Mouse (Mus musculus): ENCODE data around the gene Pml. TPM values are rescaled to one million over a fixed set of nuclear protein-coding genes. Genes with fewer than 3 reads are reported as not detected.

Gene Pml
- total RNA-seq, 2 experiments from 2014 or later: 8.5 to 9.8 TPM

DNA sequence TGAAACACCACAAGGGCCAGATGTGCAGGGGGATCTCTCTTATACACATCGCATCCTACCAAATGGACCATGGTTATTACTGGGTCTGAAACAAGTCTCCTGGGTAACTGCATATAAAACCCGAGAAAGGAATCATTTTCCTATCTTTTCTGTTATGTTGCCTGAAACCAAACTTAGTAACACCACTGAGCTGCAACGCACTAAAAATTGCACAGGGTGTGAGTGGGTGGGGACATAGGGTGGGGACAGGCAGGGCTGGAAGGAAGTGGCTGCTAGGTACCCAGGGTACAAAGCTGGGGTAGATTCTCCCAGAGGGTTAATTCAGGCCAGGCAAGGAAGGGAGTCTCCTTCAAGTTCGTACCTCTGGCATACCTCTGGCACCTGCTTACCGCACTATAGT, 6.9 kb downstream of the Pml start:
- no peak for DNase-seq (ENCODE audit: low spot score in 2 of 2)

DNA sequence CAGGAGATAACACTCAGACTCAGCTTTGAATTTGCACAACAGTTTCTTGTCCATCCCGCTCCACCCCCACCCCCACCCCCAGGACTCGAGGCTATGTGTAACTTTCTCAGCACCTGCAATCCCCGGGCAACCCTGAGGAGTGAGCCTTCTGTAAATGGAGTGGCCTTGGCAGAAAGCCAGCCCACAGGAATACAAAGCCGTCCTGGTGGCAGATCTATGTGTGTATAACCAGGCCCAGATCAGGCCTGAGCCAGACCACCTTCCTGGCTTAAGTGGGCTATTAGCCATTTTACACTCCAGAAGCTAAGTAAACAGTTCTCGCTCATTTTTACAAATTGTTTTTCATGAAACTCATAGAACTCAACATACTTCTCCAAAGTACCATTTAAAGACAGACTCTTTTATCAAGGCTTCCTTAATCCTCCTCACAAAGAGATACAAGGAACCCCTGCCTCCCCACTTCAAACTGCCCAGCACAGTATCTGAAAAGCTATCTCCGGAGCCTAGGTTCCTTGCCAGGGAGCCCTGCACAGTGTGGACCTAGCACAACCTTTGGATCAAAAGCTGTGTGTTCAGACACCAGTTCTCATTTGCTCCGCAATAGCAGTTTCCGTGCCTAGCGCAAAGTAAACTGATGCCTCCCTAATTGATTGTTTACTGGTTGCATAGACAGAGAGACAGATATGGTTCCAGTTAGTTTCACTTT, 7.7 kb downstream of the Pml start:
- no peak for DNase-seq (ENCODE audit: low spot score in 2 of 2)

DNA sequence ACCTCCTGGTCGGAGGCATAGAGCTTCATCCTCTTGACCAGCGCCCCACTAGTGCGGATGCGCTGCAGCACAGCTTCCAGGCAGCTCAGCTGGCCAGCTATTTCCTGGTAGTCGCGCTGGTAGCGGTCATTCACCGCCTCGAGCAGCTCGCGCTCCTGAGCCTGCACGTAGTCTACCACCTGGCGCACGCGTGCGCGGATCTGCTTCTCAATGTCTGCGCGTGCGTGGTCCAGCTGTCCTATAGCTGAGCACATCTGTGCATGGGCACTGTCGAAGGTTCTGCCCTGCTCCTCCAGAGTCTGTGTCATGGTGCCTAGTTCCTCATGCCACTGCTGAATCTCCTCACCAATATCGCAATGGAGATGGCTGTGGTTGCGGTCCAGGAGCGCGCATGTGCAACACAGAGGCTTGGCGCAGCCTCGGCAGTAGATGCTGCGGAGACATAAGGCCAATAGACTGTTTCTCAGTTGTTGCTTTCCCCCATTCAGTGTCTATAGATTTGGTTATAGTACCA, 15.0 kb downstream of the Pml start:
- no peak for DNase-seq (ENCODE audit: low spot score in 2 of 2)

DNA sequence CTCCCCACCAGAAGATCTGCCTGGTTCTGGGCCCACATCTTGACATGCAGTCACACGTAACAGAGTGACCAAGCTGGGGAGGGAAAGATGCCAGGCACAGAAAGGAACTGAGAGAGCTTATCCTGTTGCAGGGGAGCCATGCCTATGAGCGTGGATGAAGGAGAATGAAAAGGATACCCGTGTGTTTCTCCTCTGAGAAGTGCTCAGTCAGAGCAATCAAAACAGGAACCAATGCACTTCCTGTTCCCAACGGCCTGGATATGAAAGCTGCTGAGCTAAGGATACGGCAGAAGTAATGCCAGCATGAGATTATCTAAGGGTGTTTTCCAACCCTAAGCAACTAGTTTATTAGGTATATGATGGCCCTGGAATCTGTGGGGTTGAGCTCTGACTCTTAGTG, 17.2 kb downstream of the Pml start:
- DNase-seq (ENCODE audit: low spot score in 2 of 2): no peak

DNA sequence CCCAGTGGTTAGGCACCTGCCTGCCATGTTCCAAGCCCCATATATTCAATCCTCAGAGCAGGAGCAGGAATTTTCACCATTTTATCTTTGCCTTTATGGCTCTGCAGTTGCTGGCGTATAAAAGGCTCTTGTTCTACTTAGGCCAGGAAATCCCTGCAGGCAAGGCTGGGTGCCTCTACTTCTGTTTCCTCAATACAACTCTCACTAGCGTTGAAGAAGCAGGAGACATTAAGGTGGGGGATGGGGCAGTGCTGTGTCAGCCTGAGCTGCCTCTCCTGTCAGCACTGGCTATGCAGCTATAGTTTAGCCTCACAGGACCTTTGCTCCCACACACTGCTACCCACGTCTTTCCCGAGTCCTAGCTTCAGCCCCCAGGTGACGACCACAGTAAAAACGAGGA, 17.8 kb downstream of the Pml start:
- DNase-seq (ENCODE audit: low spot score in 2 of 2): no peak

DNA sequence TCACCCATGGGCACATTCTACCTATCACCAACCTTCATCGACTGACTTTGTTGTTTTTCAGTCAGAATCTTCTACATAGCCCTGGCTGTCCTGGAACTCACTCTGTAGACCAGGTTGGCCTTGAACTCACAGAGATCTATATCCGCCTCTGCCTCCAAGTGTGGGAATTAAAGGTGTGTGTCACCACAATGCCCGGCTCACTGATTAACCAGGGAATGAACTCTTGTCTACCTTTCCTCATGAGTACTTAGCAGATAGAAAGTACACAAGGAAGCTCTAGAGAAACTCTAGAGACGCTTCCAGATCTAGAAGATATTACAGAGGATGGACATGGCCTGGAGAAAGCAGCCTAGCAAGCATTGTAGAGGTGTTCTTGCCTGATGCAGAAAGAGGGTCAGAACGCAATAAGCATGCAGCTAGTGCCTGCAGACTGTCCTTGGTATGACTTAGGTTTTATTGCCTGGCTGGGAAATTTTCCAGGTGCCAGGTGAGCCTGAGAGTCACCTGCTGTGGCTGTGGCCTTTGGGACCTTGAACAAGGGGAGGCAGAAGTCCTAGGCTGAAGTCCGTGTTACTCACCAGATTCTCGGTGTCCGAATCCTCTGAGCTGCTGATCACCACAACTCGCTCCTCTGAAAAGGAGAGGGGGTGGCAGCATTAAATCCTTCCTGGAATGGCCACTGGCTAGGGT, 20.7 kb downstream of the Pml start:
- DNase-seq (ENCODE audit: low spot score in 2 of 2): no peak

DNA sequence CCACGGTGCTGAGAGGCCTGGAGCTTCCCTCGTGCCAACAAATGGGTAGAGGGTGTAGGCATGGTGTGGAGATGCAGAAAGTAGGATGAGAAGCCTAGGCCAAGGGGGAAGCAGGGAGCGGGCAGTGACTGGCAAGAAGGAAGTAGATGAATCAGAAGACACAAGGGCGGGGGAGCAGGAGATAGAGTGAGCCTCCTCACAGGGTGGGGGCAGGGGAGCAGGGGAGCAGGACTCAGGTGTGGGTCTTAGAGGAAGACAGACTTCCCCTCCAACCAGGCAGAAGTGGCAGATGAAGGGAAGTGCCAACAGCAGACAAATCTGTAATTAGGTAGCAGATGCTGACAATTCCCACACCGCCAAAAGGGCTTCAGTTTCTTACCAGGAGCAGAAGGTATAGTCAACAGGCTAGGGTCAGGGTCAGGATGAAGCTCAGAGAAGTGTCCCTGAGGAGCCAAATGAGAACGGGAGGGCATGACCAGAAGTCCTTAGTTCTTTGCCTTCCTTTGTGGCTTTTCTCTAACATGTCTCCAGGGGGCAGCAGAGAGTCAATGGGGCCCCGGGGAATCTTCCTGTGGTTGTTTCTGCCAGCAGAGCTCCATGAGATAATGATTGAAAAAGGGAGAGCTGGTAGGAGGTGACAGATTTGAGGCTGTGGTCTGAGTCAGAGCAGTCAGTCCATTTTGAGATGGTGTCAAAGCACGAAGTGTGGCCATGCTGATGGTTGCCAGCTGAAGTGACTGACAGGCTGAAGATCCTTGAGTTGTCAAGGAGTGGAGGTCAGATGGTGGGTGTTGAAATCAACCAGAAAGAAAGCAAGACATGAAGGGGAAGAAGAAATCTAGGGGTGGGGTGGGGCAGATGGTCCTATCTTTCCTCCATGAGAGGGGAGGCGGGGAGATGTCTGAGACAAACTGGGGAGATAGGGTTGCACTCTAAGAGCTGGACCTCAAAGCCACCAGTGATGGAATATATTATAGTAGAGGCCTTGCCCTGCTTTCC, 23.4 kb downstream of the Pml start:
- DNase-seq (ENCODE audit: low spot score in 2 of 2): peak; percentile 30 to 44

DNA sequence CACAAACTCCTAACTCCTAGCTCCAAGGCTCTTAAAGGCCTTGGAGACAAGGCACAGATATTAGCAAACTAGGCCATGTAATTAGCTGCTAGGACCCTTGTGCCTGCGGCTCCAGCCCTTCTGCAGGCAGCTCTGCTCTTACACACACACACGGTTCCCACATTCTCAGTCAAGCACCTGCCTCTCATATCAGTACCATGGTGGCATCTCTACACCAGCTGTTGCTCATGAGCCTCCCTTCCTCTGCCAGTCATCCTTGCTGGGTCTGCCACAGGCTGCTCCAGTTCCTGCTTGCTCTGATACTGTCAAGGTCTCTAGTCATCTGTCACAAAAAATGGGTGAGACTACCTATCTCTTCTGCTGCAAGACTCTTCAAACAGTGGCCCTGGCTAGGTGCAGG, 25.2 kb downstream of the Pml start:
- DNase-seq (ENCODE audit: low spot score in 2 of 2): no peak

DNA sequence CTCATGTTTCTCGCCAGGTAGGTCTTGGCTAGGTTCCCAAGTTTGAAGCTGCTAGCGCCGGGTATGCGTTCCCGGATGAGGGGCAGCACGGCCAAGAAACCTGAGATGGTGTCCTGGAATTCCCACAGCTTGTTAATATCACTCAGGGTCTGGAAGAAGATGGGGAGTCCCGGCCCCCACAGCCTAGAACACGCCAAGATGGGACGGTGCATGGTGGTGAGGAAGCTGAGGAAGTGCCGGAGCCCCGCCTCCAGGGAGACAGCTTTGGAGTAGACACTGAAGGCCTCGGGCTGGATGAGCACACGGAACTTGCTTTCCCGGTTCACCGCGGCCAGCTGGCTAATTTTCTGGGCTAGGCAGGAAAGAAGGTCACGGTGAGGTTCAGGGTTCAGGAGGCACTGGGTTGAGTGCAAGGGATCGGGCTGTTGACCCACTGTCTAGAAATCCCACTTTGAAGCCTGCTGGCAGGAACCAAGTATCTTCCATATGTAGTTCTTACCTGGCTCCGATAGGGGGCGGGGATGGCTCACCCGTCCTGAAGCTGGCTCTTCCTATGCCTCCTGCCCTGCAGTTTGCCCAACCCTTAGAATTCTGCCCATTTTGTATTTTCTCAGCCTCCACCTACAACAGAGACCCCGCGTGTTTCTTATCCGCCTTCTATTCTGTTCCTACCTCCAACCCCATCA, 29.2 kb downstream of the Pml start:
- DNase-seq (ENCODE audit: low spot score in 2 of 2): peak in 1 of 2 experiments; percentile 34

DNA sequence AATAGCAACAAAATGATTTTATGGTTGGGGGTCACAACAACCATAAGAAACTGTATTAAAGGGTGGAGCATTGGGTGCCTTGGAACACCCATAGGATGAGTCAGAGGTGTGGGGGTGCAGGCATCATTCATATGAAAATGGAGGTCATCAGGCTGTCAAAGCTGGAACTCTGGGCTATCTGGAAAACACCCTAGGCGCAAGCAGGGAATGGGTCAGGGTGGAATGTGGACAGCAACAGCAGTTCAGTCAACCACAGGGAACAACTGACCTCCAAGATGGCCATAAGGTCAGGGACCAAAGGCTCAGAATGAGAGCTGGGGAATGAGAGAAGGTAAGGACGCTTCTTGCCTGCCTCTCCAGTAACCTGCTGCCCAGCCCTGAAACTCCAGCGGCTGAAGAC, 31.0 kb downstream of the Pml start:
- no peak for DNase-seq (ENCODE audit: low spot score in 2 of 2)

DNA sequence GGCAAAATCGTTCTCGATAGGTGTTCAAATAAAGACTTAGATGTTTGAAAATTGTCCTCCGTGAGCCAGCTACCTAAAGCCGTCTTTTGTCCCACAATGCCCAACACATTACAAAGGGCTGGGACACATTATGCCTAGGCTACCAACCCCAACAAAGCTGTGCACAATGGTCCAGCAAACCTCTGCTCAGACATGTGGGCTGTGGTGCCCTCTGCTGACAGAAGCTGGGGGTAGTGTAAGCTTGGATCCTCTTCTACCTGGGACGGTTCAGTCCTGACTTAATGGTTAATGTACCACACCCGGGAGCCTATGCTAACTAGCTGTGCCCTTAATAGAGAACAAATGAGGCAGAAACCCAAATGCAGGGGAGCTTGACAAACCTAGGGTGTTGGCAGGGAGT, 33.2 kb downstream of the Pml start:
- peak in 1 of 2 experiments; percentile 43 for DNase-seq (ENCODE audit: low spot score in 2 of 2)

DNA sequence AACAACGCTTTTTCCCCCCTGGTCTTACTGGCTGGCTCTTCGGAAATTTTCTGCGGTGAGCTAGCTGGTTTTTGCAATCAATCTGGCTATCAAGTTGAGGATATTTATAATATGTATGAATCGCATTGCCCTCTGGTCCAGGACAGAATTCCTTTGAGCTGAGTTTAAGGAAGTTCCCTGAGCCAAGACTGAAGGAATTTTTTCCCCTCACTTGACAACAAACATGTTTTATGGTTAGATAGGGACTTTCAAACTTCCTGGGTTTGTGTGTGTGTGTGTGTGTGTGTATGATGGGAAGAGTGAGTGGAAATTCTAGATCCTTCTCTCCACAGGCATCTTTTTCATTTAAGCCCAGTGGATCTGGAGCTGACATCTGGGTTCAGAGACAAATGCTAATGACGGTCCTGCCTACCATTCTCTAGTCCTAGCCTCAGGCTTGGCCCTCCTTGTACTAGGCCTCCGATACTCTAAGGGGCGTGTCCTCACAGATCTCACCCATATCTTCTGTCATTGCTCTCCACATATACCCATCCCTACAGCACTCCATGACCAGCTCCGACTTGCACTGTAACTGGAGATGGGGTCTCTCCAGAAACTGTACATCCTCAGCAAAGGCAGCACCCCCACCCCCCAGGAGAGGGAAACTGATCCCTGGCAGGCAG, 34.9 kb downstream of the Pml start:
- DNase-seq (ENCODE audit: low spot score in 2 of 2): no peak

DNA sequence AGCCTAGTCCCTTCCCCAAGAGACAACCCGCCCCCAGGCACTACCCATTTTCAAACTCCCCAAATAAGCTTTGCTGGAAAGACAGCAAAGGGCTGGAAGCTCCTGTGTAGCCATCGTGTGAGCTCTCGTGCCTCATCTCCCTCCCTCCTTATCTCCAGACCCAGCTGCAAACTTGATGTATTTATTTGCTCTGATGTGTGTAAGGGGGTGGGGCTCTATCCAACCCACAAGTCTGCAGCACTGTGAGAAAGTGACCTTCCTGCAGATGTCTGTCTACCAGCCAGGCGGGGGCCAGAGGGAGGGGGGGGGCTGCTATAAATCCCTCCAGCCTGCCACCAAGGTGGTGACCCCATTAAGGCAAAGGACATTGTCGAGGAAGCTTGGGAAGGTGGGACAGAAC, 35.7 kb downstream of the Pml start:
- no peak for DNase-seq (ENCODE audit: low spot score in 2 of 2)

DNA sequence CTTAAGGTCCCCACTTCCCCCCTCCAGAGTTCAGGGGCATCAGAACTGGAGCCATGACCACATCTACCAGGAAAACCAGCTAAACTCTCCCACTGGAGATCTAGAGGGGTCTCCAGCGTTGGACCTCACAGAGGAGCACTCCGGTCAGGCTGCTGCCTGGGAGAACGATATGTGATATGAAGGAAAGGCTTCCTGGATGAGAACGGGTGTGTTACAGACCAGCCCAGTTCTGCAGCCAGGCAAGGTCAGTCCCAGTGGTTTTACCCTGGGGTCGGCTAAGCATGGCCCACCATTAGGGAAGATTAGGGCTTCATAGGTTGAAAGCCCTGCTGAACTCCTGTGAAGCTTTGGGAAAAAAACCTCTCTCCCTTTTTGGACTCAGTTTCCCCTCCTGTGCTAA, 36.2 kb downstream of the Pml start:
- no peak for DNase-seq (ENCODE audit: low spot score in 2 of 2)

DNA sequence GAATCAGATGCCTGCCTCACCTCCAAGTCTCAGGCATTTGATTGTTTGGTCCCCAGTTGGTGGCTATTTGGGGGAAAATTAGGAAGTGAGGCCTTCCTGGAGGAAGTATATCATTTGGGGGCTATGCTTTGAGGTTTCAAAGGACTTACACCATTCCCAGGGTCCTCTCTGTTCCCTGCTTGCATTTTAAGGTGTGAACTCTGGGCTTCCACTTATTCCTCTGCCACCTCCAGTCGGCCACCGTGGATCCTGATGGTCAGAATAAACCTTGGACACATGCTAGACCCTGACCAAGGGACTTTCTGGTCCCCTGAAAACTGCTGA, 39.3 kb downstream of the Pml start:
- no peak for DNase-seq (ENCODE audit: low spot score in 2 of 2)

DNA sequence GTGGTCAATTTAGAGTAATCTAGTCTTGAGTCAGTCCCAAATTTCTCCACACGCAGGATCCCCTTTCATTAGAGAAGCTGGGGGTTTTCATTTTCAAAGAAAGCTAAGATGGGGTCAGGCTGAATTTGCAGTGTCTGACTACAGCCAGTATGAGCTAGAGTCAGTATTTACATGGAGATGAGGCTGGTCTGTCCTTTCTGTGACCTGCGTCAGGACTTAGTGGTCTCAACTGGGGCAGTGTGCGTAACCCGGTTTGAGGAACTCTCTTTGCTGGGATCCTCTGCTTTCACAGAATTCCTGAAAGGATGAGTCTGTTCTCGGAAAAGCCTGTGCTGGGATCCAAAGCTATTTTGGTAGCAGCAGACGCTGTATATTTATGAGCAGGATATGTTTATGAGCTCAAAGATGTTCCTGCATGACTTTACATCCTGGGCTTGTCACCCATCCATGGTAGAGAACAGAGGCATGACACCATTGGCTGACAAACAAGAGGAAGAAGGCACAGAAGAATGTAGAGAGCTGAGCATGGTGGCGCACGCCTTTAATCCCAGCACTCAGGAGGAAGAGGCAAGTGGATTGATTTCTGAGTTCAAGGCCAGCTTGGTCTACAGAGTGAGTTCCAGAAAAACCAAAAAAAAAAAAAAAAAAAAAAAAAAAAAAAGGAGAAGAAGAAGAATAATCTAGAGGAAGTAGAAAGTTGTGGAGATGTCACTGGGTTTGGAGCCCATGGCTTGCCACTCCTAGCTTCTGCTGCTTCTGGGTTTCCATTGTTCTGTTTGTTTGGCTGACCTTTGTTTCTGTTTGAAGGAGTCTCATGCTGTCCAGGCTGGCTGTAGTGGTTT, 39.9 kb downstream of the Pml start:
- peak in 1 of 2 experiments; percentile 20 for DNase-seq (ENCODE audit: low spot score in 2 of 2)

DNA sequence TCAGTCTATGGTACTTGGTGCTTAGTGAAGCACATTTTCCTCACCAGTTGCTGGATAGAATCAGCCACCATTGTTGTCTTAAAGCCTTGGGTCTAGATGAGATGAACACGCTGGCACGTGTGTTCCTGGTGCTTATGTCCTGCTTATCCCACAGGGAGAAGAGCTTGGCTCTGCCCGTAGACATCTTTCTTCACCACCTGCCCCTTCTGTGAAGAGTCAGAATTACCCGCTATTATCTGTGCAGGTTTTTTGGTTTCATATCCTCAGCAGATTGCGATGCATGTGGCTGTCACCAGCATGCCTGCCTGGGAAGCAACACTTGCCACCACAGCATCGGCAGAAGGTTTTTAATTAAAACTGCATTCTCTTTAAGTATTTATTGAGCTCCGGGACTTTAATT, 43.6 kb downstream of the Pml start:
- peak; percentile 59 to 85 for DNase-seq (ENCODE audit: low spot score in 2 of 2)

DNA sequence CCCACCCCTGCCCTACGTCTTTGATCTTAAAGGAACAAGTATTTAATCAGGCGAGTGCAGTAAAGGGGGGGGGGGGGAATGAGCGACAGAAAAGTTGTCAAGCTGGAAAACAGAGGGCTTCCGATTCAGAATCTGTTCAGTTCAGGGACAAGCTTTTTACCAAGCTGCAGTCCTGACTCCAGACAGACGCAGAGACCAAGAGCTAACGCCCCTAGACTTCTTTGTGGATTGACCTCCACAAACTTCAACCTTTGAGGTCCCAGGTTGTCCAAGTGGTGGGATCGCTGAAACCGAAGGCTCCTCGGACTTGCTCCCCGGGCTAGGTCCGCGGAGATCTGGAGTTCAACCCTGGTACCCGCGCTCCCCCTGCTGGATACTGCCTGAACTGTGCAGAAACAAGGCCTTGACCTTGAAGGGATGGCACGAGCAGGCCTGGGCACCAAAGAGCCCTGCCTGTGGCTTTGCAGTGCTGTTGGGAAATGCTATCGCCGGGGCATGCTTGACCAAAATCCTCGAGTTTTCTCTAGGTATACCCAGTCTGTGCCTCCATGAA, 45.1 kb downstream of the Pml start:
- DNase-seq (ENCODE audit: low spot score in 2 of 2): peak; percentile 92
